Mouse (Mus musculus): ENCODE data around the gene Erg. TPM values are rescaled to one million over a fixed set of nuclear protein-coding genes. Genes with fewer than 3 reads are reported as not detected.

Gene Erg
- polyA plus RNA-seq, 1 experiment: 8.8 TPM

GRCm38 (mm10) chr16:95544753-95545152 lies 41.6 kb downstream of the Erg start:
- no peaks in the 10 kb centered on the region for H3K4me1 ChIP-seq (ENCODE audit: control insufficient read depth, insufficient read depth, insufficient read length, low read length)
- H3K27ac ChIP-seq (replicated peaks; ENCODE audit: low read depth, low read length): no peak overlapping the region
- H3K4me3 ChIP-seq (ENCODE audit: insufficient read depth, low read depth, low read length): no peak overlapping the region

- Histone ChIP-seq H3K4me3 (ENCODE audit: insufficient read depth, low read depth, low read length) (no peak overlapping the region), H3K27ac (replicated peaks; ENCODE audit: low read depth, low read length) (no peak overlapping the region), H3K4me1 (ENCODE audit: control insufficient read depth, insufficient read depth, insufficient read length, low read length) (no peaks in the 10 kb centered on the region)
Measured at GRCm38 (mm10) chr16:95543471-95543870, 42.9 kb downstream of the Erg start.

- H3K4me1 ChIP-seq (ENCODE audit: control insufficient read depth, insufficient read depth, insufficient read length, low read length): no peaks in the 10 kb centered on the region
- H3K4me3 ChIP-seq (ENCODE audit: insufficient read depth, low read depth, low read length): no peak overlapping the region
- H3K27ac ChIP-seq (replicated peaks; ENCODE audit: low read depth, low read length): no peak overlapping the region
Measured at GRCm38 (mm10) chr16:95535151-95535550, 51.2 kb downstream of the Erg start.

- Histone ChIP-seq H3K4me1 (ENCODE audit: control insufficient read depth, insufficient read depth, insufficient read length, low read length) (no peaks in the 10 kb centered on the region), H3K4me3 (ENCODE audit: insufficient read depth, low read depth, low read length) (no peak overlapping the region), H3K27ac (replicated peaks; ENCODE audit: low read depth, low read length) (no peak overlapping the region)
Measured at GRCm38 (mm10) chr16:95532387-95533077, 53.9 kb downstream of the Erg start.

- no peaks in the 10 kb centered on the region for H3K4me1 ChIP-seq (ENCODE audit: control insufficient read depth, insufficient read depth, insufficient read length, low read length)
- H3K27ac ChIP-seq (replicated peaks; ENCODE audit: low read depth, low read length): no peak overlapping the region
- no peak overlapping the region for H3K4me3 ChIP-seq (ENCODE audit: insufficient read depth, low read depth, low read length)
Measured at GRCm38 (mm10) chr16:95527561-95527960, 58.8 kb downstream of the Erg start.

GRCm38 (mm10) chr16:95519520-95519919 lies 66.9 kb downstream of the Erg start:
- Histone ChIP-seq H3K4me3 (ENCODE audit: insufficient read depth, low read depth, low read length) (no peak overlapping the region), H3K27ac (replicated peaks; ENCODE audit: low read depth, low read length) (no peak overlapping the region), H3K4me1 (ENCODE audit: control insufficient read depth, insufficient read depth, insufficient read length, low read length) (no peaks in the 10 kb centered on the region)

- no peaks in the 10 kb centered on the region for H3K4me1 ChIP-seq (ENCODE audit: control insufficient read depth, insufficient read depth, insufficient read length, low read length)
- H3K4me3 ChIP-seq (ENCODE audit: insufficient read depth, low read depth, low read length): no peak overlapping the region
Measured at GRCm38 (mm10) chr16:95506051-95506450, 80.3 kb downstream of the Erg start.

GRCm38 (mm10) chr16:95496582-95497300 lies 89.7 kb downstream of the Erg start:
- H3K27ac ChIP-seq (replicated peaks; ENCODE audit: low read depth, low read length): no peak overlapping the region
- no peaks in the 10 kb centered on the region for H3K4me1 ChIP-seq (ENCODE audit: control insufficient read depth, insufficient read depth, insufficient read length, low read length)
- H3K4me3 ChIP-seq (ENCODE audit: insufficient read depth, low read depth, low read length): no peak overlapping the region

More at GRCm38 (mm10) chr16:95506051-95506450, 80.3 kb downstream of the Erg start:
- no peak overlapping the region for H3K27ac ChIP-seq (replicated peaks; ENCODE audit: low read depth, low read length)

- Histone ChIP-seq H3K4me3 (ENCODE audit: insufficient read depth, low read depth, low read length) (no peak overlapping the region), H3K27ac (replicated peaks; ENCODE audit: low read depth, low read length) (no peak overlapping the region), H3K4me1 (ENCODE audit: control insufficient read depth, insufficient read depth, insufficient read length, low read length) (no peaks in the 10 kb centered on the region)
Measured at GRCm38 (mm10) chr16:95494108-95494507, 92.3 kb downstream of the Erg start.

- Histone ChIP-seq H3K27ac (replicated peaks; ENCODE audit: low read depth, low read length) (no peak overlapping the region), H3K4me3 (ENCODE audit: insufficient read depth, low read depth, low read length) (no peak overlapping the region), H3K4me1 (ENCODE audit: control insufficient read depth, insufficient read depth, insufficient read length, low read length) (no peaks in the 10 kb centered on the region)
Measured at GRCm38 (mm10) chr16:95493336-95493735, 93.1 kb downstream of the Erg start.

- H3K27ac ChIP-seq (replicated peaks; ENCODE audit: low read depth, low read length): no peak overlapping the region
- H3K4me3 ChIP-seq (ENCODE audit: insufficient read depth, low read depth, low read length): no peak overlapping the region
- no peaks in the 10 kb centered on the region for H3K4me1 ChIP-seq (ENCODE audit: control insufficient read depth, insufficient read depth, insufficient read length, low read length)
Measured at GRCm38 (mm10) chr16:95492146-95492545, 94.2 kb downstream of the Erg start.

- Histone ChIP-seq H3K4me3 (ENCODE audit: insufficient read depth, low read depth, low read length) (no peak overlapping the region), H3K4me1 (ENCODE audit: control insufficient read depth, insufficient read depth, insufficient read length, low read length) (no peaks in the 10 kb centered on the region), H3K27ac (replicated peaks; ENCODE audit: low read depth, low read length) (no peak overlapping the region)
Measured at GRCm38 (mm10) chr16:95490386-95490785, 96.0 kb downstream of the Erg start.

GRCm38 (mm10) chr16:95487606-95488351 lies 98.6 kb downstream of the Erg start:
- Histone ChIP-seq H3K4me1 (ENCODE audit: control insufficient read depth, insufficient read depth, insufficient read length, low read length) (no peaks in the 10 kb centered on the region), H3K27ac (replicated peaks; ENCODE audit: low read depth, low read length) (no peak overlapping the region), H3K4me3 (ENCODE audit: insufficient read depth, low read depth, low read length) (no peak overlapping the region)

- no peaks in the 10 kb centered on the region for H3K4me1 ChIP-seq (ENCODE audit: control insufficient read depth, insufficient read depth, insufficient read length, low read length)
- H3K27ac ChIP-seq (replicated peaks; ENCODE audit: low read depth, low read length): no peak overlapping the region
Measured at GRCm38 (mm10) chr16:95481176-95481575, 105.2 kb downstream of the Erg start.

GRCm38 (mm10) chr16:95478558-95478957 lies 107.8 kb downstream of the Erg start:
- no peak overlapping the region for H3K27ac ChIP-seq (replicated peaks; ENCODE audit: low read depth, low read length)
- no peaks in the 10 kb centered on the region for H3K4me1 ChIP-seq (ENCODE audit: control insufficient read depth, insufficient read depth, insufficient read length, low read length)
- H3K4me3 ChIP-seq (ENCODE audit: insufficient read depth, low read depth, low read length): no peak overlapping the region

More at GRCm38 (mm10) chr16:95481176-95481575, 105.2 kb downstream of the Erg start:
- no peak overlapping the region for H3K4me3 ChIP-seq (ENCODE audit: insufficient read depth, low read depth, low read length)
